Mouse (Mus musculus): ENCODE results near the gene Isg20. TPM values are rescaled to one million over a fixed set of nuclear protein-coding genes. Genes with fewer than 3 reads are reported as not detected.

Isg20 gene
- polyA plus RNA-seq, 1 experiment, result 3.1 TPM

DNA sequence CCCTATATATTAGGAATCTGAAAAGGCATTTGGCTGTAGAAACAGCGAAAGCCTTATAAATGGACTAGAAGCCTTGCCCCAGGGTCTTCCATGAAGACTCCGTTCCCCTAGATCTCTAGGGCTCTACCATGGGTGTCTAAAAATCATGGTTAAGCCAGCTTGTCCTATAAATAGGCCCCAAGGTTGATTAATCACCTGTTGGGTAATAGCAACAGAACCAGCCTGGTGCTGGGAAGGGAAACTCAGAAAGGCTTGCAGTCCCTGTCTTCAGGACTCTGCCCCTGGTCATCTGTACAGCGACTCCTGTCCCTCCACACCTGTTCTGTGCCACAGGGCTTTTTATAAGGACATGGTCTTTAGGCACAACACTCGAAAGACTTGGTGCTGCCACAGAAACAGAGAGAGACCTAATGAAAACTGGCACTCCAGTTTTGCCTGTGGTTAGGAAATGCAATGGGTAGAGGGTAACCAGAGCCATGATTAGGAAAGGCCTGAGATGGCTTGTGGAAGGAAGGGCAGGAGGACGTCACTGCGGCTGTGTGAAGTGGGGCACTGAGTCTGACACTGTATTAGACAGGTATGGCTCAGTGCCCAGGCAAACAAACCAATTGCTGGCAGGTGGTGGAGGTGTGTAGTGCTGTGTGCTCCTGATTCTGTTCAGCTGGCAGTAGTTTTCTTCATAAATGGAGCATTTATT, 9.9 kb upstream of the Isg20 start:
- DNase-seq (ENCODE audit: extremely low spot score in 1 of 2, low spot score in 1 of 2), result no peak

DNA sequence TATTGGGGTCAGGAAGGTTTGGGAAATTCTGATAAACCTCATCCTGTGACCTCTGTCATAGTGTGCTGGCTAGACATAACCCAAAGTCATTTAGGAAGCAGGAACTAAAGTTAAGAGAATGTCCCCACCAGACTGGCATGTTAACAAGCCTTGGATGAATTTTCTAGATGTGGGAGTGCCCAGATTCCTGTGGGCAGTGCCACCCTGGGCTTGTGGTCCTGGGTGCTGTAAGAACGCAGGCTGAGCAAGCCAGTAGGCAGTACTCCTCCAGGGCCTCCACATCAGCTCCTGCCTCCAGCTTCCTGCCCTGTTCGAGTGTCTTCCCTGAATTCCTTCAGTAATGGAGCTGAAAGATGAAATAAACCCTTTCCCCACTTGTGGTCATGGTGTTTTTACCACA, 9.0 kb upstream of the Isg20 start:
- no peak for DNase-seq (ENCODE audit: extremely low spot score in 1 of 2, low spot score in 1 of 2)

DNA sequence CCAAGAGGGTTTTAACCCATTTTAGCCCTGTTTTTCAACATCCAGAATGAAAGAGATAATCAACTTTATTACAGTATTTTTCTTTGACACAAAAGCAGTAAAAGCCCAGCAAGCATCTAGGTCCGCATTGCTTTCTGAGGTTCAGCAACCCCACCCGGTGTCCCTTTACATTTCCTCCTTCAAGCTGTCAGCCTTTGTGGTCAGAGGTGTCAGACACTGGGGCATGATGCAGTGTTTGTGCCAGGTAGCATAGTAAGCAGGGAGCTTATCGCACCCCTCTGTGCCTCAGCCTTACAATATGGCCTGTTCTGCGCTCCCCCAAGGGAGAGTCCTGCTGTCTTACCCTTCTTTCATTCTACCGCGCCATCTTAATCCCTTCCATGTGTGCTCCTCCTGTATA, 4.2 kb upstream of the Isg20 start:
- no peak for DNase-seq (ENCODE audit: extremely low spot score in 1 of 2, low spot score in 1 of 2)

DNA sequence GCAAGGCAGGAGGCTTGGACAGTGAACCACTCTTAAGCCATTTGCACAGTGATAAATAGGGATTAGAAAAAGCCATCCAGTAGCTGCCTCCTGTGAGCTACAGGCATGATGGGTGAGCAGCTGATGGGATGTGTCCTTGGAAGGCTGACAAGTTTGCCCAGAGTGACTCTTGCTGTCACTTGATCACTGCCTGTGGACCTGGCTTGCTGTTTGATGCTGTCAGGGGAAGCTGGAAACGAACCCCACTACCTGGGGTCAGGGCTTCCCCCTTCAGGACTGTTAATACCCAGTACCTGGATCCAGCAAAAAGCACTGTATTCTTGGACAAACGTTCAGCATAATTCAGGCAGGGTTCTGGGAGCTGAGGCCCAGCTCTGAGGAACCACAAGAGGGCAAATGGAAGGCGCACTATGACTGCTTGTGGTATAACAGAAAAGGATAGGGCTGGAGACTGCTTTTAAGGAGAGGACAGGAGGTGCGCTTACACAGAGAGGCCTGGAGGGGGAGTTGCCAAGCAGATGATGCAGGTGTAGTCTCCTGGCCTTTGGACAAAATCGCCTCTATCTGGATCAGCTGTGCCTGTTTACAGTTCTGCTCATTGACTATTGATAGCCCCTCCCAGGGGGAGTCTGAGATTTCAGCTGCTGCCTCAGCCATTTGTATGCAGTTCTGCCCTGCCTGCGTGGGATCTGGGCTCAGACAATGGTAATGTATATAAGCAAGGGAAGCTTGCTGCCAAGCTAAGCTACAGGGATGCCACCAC, 2.7 kb upstream of the Isg20 start:
- DNase-seq (ENCODE audit: extremely low spot score in 1 of 2, low spot score in 1 of 2), result no peak

DNA sequence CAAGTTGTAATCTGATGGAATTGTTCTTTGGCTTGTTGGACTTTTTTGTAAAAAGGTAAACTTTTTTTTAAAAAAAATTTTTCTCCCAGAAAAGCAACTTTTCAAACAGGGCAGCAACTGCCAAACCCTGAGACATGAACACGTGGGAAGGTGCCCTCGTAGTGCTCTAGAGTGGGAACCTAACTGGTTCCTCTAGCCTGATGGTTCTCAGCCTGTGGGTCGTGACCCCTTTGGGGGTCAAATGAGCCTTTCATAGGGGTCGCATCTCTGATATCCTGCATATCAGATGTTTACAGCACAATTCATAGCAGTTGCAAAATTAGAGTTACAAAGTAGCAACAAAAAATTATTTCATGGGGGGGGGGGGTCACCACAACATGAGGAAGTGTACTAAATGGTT, 2.0 kb upstream of the Isg20 start:
- DNase-seq (ENCODE audit: extremely low spot score in 1 of 2, low spot score in 1 of 2), result no peak

DNA sequence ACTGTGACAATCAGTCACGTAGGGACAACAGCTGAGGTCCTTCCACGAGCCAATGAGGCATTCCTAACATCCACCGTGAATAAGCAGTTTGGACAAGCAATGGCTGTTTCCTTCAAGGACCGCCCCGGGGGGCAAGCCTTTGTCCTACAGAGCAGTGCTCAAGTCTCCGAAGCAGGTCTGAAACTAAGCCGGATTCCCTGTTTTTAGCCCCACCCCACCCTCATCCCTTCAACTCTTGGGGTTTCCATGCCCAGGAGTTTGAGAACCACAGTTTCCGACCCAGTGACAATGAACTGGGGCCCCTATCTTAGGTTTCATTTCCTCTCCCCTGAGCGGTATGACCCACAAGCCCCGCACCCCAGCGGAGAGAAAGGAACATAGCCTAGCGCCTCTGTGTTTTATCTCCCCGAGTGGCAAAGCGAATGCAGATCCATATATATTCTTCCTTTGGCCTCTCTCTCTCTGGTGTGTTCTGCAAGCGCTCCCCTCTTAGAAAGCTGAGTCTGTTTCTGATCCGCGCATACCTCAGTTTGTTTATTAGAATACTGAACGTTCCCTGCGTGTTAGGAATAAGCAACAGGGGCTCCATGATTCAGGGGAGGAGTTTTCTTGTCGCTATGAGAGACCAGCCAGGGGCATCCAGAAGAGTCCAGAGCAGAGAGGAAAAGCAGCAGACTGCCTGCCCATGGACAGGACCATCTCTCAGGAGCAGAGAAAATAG, 811 bp upstream of the Isg20 start:
- DNase-seq (ENCODE audit: extremely low spot score in 1 of 2, low spot score in 1 of 2), result no peak

DNA sequence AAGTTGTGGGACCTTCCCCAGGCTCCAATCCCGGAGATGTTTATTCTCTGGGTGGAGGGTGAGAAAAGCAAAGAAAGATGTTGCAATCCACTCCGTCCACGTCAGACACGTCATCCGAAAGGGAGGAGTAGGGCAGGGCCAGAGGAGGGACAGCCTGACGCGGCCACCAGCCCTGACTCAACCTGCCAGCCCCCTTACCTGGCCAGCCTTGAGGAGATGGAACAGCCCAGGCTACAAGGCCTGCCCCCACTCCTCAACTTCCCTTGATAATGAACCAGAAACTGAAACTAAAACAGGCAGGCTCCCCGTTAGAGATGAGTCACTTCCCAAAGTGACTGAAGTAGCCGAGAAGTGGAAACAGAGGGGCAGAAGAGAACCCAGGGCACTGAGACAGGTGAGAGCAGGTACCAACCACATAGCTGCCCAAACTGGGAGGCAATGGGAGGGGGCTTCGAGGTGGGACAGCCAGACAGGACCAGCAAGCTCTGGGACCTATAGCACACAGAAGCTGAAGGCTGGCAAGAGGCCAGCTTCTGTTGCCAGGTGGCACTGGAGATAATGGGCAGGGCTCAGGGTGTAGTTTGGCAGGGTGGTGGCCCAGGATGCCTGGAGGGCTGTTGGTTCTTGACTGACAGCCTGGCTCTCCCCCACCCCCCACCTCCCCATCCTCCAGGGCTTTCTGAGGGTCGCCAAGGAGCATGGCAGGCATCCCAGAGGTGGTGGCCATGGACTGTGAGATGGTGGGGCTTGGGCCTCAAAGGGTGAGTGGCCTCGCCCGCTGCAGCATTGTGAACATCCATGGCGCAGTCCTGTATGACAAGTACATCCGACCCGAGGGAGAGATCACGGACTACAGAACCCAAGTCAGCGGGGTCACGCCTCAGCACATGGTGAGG, 673 bp downstream of the Isg20 start:
- DNase-seq (ENCODE audit: extremely low spot score in 1 of 2, low spot score in 1 of 2), result no peak

DNA sequence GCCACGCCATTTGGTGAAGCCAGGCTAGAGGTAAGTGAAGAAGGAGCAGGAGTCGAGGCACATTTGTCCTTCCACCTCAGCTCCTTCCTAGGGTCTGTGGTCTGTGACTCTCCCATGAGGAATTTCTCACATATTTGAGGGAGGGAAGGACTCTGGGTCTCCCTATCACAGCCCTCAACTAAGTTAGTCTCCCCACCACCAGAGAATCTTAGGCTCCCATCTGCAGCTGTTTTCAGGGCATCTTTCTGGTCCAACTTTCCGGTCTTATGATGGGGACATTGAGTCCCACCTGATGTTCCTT, 1.3 kb downstream of the Isg20 start:
- no peak for DNase-seq (ENCODE audit: extremely low spot score in 1 of 2, low spot score in 1 of 2)

DNA sequence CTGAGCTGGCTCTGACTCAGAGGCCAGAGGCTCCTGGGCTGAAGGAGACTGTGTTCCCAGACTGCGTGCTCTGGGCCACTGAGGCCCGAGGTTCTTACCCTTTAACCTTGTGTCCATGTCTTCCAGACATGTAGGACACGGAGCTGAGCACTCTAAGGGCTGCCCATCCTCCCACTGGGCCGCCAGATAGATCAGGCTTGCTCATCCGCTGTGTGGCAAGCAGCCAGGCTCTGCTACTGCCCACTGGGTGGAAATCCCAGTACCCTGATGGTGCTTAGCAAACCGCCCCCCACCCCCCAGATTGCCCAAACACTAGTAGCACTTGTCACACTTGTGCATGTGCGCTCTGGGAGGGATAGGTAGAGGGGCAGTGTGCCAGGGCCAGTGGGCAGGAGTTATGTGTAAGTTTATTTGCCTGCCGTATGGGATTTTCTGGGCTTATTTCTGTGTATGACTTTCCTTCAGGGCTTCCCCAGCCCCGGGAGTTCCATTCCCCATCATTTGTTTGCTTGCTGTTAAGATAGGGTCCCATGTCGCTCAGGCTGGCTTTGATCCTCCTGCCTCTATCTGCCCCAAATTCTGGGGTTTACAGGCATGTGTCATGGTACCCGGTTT, 1.8 kb downstream of the Isg20 start:
- no peak for DNase-seq (ENCODE audit: extremely low spot score in 1 of 2, low spot score in 1 of 2)

DNA sequence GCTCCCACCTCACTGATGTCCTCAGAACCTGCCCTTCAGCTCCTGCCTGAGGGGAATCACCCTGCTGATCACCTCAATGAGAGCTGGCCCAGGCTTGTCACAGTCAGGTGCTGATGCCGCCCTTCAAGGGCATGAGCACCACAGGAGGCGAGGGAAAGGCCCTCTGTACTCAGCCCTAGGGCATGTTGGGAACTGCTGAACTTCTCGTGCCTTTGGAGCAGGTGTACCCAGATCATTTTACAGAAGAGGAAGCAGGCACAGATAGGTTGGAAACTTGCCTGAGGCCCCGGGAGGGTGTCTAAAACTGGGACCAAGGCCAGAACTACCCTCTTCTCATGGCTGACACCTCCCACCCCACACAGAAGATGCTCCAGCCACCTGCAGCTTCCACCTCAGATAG, 5.5 kb downstream of the Isg20 start:
- DNase-seq (ENCODE audit: extremely low spot score in 1 of 2, low spot score in 1 of 2), result no peak

DNA sequence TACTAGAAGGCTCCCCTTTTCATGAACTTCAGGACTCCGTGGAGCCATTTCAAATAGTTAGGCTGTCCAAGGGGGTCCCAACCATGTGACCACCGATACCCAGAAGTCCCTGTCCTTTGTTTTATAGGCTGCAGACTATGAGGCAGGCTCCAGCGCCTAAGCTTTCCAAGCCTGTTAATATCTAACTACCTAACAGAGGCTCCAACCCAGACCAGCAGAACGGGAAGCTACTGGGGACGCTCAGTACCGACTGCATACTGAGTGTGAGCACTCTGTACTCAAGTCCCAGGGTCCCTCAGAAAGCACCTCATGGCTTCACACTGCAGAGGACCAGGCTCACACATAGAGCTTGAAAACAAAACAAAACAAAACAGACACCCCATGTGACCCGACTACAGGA, 9.3 kb downstream of the Isg20 start:
- DNase-seq (ENCODE audit: extremely low spot score in 1 of 2, low spot score in 1 of 2), result no peak

DNA sequence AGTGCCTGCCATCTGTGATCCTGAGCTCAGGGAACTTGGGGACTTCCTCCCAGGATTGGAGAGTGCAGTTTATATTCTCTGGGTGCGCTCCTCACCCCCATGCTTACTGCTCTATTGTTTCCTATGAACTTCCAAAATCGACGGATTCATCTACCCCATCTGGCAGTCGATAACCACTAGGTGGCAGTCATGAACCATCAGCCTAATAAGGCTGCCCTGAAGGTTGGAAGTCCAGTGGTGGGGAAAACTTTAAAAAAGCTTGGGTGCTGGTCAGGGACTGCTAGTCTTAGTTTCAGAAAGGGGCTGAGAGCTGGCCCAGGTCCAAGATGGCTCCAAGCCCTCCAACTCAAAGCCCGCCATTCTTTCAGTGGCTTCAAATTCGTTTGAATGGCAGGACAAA, 11.1 kb downstream of the Isg20 start:
- DNase-seq (ENCODE audit: extremely low spot score in 1 of 2, low spot score in 1 of 2), result peak in 1 of 2 experiments; percentile 86

DNA sequence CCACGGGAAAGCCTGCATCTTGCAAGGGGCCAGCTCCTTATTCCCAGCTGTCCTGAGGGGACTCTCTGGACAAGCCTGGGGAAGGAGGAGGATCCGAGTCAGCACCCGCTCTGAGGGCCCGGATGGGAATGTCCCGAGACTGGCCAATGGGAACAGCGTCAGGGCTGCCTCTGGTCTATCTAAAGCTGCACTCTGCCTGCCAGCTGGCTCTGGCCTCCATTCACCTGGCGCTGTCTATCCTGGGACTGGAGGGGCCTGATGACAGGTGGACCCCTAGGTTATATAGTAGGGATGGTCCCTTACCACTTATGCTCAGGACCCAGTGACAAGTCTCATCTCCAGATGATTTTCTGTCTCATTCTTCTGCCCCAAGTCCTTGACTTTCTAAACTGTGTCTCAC, 11.6 kb downstream of the Isg20 start:
- no peak for DNase-seq (ENCODE audit: extremely low spot score in 1 of 2, low spot score in 1 of 2)

DNA sequence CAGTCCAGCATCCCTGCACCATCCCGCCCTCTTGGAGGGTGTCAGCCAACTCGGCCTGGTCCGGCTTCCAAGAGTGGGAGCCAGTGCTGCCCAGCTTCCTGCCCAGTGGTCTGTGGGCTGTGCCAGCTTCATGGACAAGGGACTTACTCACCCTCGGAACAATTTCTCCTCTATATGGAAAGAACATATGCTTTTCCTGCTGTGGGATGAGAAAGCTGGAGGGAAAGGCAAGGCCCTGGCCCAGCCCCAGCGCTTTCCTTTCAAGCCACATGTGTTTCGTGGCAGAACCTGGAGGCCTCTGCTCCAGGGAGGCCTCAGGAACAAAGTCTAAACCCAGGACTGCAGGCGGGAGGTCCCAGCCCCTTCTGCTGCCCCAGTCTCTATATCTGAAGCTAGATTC, 12.5 kb downstream of the Isg20 start:
- no peak for DNase-seq (ENCODE audit: extremely low spot score in 1 of 2, low spot score in 1 of 2)

DNA sequence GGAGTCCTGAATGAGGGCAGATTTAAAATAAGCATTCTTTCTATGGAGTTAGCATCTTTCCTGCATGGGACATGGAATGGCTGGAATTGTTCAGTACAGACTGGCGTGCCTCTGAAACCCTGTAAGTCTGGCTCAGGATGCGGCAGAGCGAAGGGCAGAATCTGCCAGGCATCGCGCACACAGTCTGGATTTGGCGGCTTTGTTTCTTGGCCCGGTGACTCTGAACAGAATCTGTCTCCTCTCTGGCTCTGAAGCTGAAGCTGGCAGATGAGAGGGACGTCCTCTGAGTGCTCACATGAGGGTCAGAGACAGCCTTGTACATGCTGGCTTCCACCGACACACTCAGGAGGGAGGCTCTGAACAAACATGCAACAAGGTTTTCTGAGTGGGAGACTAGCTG, 12.9 kb downstream of the Isg20 start:
- no peak for DNase-seq (ENCODE audit: extremely low spot score in 1 of 2, low spot score in 1 of 2)

DNA sequence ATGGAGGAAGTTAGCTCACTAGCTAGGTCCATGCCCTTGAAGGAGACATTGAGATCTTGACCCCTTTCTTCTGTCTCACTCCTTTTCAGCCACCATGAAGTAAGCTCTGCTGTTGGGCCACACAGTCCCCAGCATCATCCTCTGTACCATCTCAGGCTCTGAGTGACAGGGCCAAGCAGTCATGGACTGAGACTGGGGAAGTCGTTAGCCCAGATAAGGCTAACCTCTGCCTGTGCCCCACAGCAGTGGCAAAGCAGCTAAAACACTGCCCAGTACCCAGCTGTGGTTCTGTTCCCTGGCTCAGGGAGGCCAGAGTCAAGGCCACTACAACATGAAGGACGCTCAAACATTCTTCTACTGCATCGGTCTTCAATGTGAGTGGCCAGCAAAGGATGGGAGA, 14.0 kb downstream of the Isg20 start:
- DNase-seq (ENCODE audit: extremely low spot score in 1 of 2, low spot score in 1 of 2), result no peak

DNA sequence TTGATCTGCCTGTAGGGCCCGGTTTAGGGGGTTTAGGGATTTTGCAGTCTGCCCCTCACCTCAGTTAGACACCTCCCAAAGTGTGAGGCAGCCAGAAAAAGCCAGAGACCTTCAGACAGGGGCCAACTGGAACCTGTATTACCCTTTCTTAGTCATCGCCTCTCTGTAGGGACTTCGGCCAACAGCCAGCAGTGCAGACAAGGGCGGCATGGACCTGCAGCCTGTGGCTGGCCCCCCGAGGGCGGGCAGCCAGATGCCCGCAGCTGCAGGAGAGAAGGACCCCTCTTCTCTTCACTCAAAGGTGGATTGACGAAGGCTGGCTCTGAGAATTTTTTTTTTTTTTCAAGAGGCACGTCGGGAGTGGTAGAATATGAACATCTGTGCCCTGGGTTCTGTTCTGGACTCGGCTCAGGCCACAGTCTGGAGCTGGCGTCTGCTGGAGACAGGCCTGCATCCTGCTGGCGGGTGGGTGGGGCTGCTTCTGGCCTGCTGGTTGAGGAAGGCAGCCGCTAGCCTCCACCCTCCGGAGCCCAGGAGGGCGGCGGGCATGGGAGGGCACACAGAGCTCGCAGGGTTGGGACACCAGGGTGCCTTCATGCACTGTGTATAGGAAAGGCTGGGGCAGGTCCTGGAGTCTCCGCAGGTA, 25.9 kb downstream of the Isg20 start:
- DNase-seq (ENCODE audit: extremely low spot score in 1 of 2, low spot score in 1 of 2), result no peak

DNA sequence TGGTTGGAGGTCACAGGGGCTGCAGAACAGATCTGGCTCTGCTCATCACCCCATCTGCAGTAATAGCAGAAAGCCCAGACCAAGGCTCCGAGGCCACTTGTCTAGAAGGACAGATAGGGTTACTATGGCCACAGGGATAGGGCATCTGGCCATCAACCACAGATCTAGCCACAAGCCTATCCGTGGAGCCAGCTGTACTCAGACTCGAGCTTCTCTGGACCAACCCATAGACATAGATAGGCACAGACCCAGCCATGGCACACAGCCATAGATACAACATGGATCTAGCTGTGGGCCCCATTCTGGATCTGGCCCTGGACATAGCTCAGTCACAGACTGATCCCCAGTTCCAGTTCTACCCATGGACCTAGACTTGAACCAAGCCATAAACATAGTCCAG, 27.7 kb downstream of the Isg20 start:
- DNase-seq (ENCODE audit: extremely low spot score in 1 of 2, low spot score in 1 of 2), result no peak

DNA sequence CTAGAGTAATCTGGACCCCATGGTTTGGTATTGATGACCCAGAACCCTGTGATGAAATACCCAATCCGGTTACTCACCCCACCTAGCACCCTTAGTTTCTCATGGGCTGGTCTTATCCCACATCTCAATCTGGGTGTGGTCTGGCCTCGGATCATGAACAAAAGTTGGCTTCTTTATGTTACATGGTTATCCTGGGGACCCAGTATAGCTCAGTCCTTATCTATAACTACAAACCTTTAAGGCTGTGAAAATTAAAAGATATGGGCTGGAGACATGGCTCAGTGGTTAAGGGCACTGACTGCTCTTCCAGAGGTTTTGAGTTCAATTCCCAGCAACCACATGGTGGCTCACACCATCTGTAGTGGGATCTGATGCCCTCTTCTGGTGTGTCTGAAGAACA, 29.3 kb downstream of the Isg20 start:
- DNase-seq (ENCODE audit: extremely low spot score in 1 of 2, low spot score in 1 of 2), result no peak

Data from frontal cortex, adult 2 months (tissue).